Mouse (Mus musculus) bone marrow macrophage, adult 2 months (primary cell): ENCODE measurements at regions not wholly inside any gene's neighbourhood (a gene's known extent, or its start where the extent isn't known, plus 50 kb on each side); places are given as distances from the start of the nearest gene placed in this dataset.

Source experiments
- CTCF ChIP-seq: IDR thresholded peaks from 2 replicates; pipeline ENCODE4 v1.5.1; 2012; ENCODE audit warnings: low read depth, mild to moderate bottlenecking, low read length, moderate library complexity
- POLR2A ChIP-seq: IDR thresholded peaks from 2 replicates; pipeline ENCODE4 v1.6.1; 2012; ENCODE audit warnings: mild to moderate bottlenecking, low read depth, low read length, borderline replicate concordance

GRCm38 (mm10) chrX:11903116-11903700, 256.9 kb downstream of the Bcor start:
- no peak for TF ChIP-seq CTCF
- TF ChIP-seq POLR2A, result no peak
